Mouse (Mus musculus) liver, embryonic 14.5 days (tissue): ENCODE measurements at regions not wholly inside any gene's neighbourhood (a gene's known extent, or its start where the extent isn't known, plus 50 kb on each side); places are given as distances from the start of the nearest gene placed in this dataset.

Experiments used
- CTCF ChIP-seq: IDR thresholded peaks from 2 replicates; pipeline ENCODE4 v1.5.1; 2016; ENCODE audit warnings: antibody characterized with exemption, low read depth, control low read depth
- EP300 ChIP-seq: IDR thresholded peaks from 2 replicates; pipeline ENCODE4 v1.6.1; 2016; ENCODE audit warnings: antibody characterized with exemption, low read depth

DNA sequence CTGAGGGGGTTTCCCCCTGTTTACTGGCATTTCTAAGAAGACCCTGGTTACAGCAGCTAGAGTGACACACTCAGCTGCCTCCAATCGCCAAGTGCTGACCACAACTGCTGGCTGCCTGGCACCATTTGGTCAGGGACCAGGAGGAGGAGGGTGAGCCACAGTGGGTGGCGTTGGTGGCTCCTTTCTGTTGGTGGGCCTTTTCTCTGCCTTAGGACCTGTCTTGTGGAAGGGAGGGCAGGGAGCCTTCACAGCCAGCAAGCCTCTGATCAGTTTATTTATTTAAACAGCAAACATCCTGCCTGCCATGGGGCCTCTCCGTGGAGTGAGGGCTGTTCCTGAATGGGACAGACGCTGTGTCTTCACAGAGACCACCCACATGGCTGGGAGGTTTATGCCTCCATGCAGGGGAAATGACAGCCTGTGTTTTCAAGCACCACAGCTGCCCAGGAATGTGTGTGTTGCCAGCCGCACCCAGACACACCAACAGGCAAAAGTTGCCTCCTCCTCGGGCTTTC is 86.0 kb downstream of the Hsd17b3 start:
- no peak for TF ChIP-seq CTCF
- no peak for TF ChIP-seq EP300
